Mouse (Mus musculus): Measurements from ENCODE around the gene Tmem251. TPM values are rescaled to one million over a fixed set of nuclear protein-coding genes. Genes with fewer than 3 reads are reported as not detected.
A peak's percentile ranks its signal among the peaks of the same experiment; 100 is the strongest.

Gene Tmem251
- polyA plus RNA-seq, 1 experiment from 2014 or later, result 11.8 TPM

- ATAC-seq, result no peak
- H3K9me3 ChIP-seq (ENCODE audit: control insufficient read depth, low read length), result no peaks in the 10 kb centered on the region
- H3K27me3 ChIP-seq (replicated peaks; ENCODE audit: control insufficient read depth, insufficient read depth, low read length), result no peaks in the 10 kb centered on the region
- no peak overlapping the region for H3K9ac ChIP-seq (ENCODE audit: low read depth, low read length)
- no peak overlapping the region for H3K27ac ChIP-seq (ENCODE audit: low read depth, low read length)
- no peak overlapping the region for H3K4me3 ChIP-seq (ENCODE audit: low read length)
- WGBS, result 90% methylated on average over 7 of the region's 7 CpGs
- H3K36me3 ChIP-seq (ENCODE audit: control insufficient read depth, insufficient read depth, low read length), result peaks cover 3% of the 10 kb centered on the region; the same call in 1 of the 2 replicates
- peaks cover 22% of the 10 kb centered on the region for H3K4me1 ChIP-seq (ENCODE audit: control insufficient read depth, insufficient read depth, low read depth, low read length)
- no peak overlapping the region; the same call in 1 of the 2 replicates for H3K4me2 ChIP-seq (ENCODE audit: low read length)
Measured at GRCm38 (mm10) chr12:102742056-102742455, 1.5 kb upstream of the Tmem251 start.

GRCm38 (mm10) chr12:102743036-102743588 is 450 bp upstream of the Tmem251 start:
- peak overlapping the region; percentile 93 for H3K27ac ChIP-seq (ENCODE audit: low read depth, low read length)

GRCm38 (mm10) chr12:102744839-102745238 is 1.3 kb downstream of the Tmem251 start:
- WGBS, result 59% methylated on average over 6 of the region's 6 CpGs
- ATAC-seq, result no peak
- no peaks in the 10 kb centered on the region for H3K9me3 ChIP-seq (ENCODE audit: control insufficient read depth, low read length)
- H3K4me3 ChIP-seq (ENCODE audit: low read length), result no peak overlapping the region
- H3K9ac ChIP-seq (ENCODE audit: low read depth, low read length), result no peak overlapping the region
- H3K4me1 ChIP-seq (ENCODE audit: control insufficient read depth, insufficient read depth, low read depth, low read length), result peaks cover 22% of the 10 kb centered on the region
- H3K36me3 ChIP-seq (ENCODE audit: control insufficient read depth, insufficient read depth, low read length), result peaks cover 3% of the 10 kb centered on the region
- H3K27me3 ChIP-seq (replicated peaks; ENCODE audit: control insufficient read depth, insufficient read depth, low read length), result no peaks in the 10 kb centered on the region
- H3K4me2 ChIP-seq (ENCODE audit: low read length), result peak overlapping the region; percentile 90; the same call in 1 of the 2 replicates
- no peak overlapping the region for H3K27ac ChIP-seq (ENCODE audit: low read depth, low read length)

More at GRCm38 (mm10) chr12:102743036-102743588, 450 bp upstream of the Tmem251 start:
- Histone ChIP-seq H3K36me3 (ENCODE audit: control insufficient read depth, insufficient read depth, low read length) (peaks cover 3% of the 10 kb centered on the region; the same call in 1 of the 2 replicates), H3K4me3 (ENCODE audit: low read length) (peak overlapping the region; percentile 80), H3K4me1 (ENCODE audit: control insufficient read depth, insufficient read depth, low read depth, low read length) (peaks cover 22% of the 10 kb centered on the region), H3K27me3 (replicated peaks; ENCODE audit: control insufficient read depth, insufficient read depth, low read length) (no peaks in the 10 kb centered on the region), H3K9ac (ENCODE audit: low read depth, low read length) (peak overlapping the region; percentile 88), H3K4me2 (ENCODE audit: low read length) (peak overlapping the region; percentile 90), H3K9me3 (ENCODE audit: control insufficient read depth, low read length) (no peaks in the 10 kb centered on the region)
- under 1% methylated on average over 33 of the region's 33 CpGs for WGBS
- ATAC-seq, result peak; percentile 82

- WGBS, result 90% methylated on average over 3 of the region's 3 CpGs
- H3K4me2 ChIP-seq (ENCODE audit: low read length), result no peak overlapping the region
- no peak overlapping the region for H3K4me3 ChIP-seq (ENCODE audit: low read length)
- H3K9ac ChIP-seq (ENCODE audit: low read depth, low read length), result no peak overlapping the region
- no peaks in the 10 kb centered on the region for H3K9me3 ChIP-seq (ENCODE audit: control insufficient read depth, low read length)
- no peak overlapping the region for H3K27ac ChIP-seq (ENCODE audit: low read depth, low read length)
- H3K36me3 ChIP-seq (ENCODE audit: control insufficient read depth, insufficient read depth, low read length), result peaks cover 3% of the 10 kb centered on the region
- ATAC-seq, result no peak
- no peaks in the 10 kb centered on the region for H3K27me3 ChIP-seq (replicated peaks; ENCODE audit: control insufficient read depth, insufficient read depth, low read length)
- peaks cover 10% of the 10 kb centered on the region for H3K4me1 ChIP-seq (ENCODE audit: control insufficient read depth, insufficient read depth, low read depth, low read length)
Measured at GRCm38 (mm10) chr12:102748256-102748655, 4.7 kb downstream of the Tmem251 start.

- Histone ChIP-seq H3K36me3 (ENCODE audit: control insufficient read depth, insufficient read depth, low read length) (no peaks in the 10 kb centered on the region), H3K9ac (ENCODE audit: low read depth, low read length) (no peak overlapping the region), H3K27ac (ENCODE audit: low read depth, low read length) (no peak overlapping the region), H3K4me3 (ENCODE audit: low read length) (peak overlapping the region; percentile 82), H3K9me3 (ENCODE audit: control insufficient read depth, low read length) (no peaks in the 10 kb centered on the region), H3K4me2 (ENCODE audit: low read length) (peak overlapping the region; percentile 86), H3K4me1 (ENCODE audit: control insufficient read depth, insufficient read depth, low read depth, low read length) (peaks cover 20% of the 10 kb centered on the region), H3K27me3 (replicated peaks; ENCODE audit: control insufficient read depth, insufficient read depth, low read length) (no peaks in the 10 kb centered on the region)
- 83% methylated on average over 7 of the region's 7 CpGs for WGBS
- ATAC-seq, result no peak
Measured at GRCm38 (mm10) chr12:102756304-102756703, 12.7 kb downstream of the Tmem251 start.

- WGBS, result 1% methylated on average over 46 of the region's 46 CpGs
- Histone ChIP-seq H3K4me1 (ENCODE audit: control insufficient read depth, insufficient read depth, low read depth, low read length) (peaks cover 20% of the 10 kb centered on the region), H3K27me3 (replicated peaks; ENCODE audit: control insufficient read depth, insufficient read depth, low read length) (no peaks in the 10 kb centered on the region), H3K9ac (ENCODE audit: low read depth, low read length) (peak overlapping the region; percentile 75), H3K27ac (ENCODE audit: low read depth, low read length) (peak overlapping the region; percentile 91), H3K4me3 (ENCODE audit: low read length) (peak overlapping the region; percentile 82), H3K9me3 (ENCODE audit: control insufficient read depth, low read length) (no peaks in the 10 kb centered on the region), H3K36me3 (ENCODE audit: control insufficient read depth, insufficient read depth, low read length) (no peaks in the 10 kb centered on the region), H3K4me2 (ENCODE audit: low read length) (peak overlapping the region; percentile 86)
- ATAC-seq, result peak; percentile 85
Measured at GRCm38 (mm10) chr12:102757055-102757688, 13.6 kb downstream of the Tmem251 start.

GRCm38 (mm10) chr12:102757689-102758402 is 14.3 kb downstream of the Tmem251 start, which contains the start of the genes Gm28051, Gon7 and Ubr7:
Gene Gm28051 (minus strand): TSS chr12:102757765.
Gene Gon7 (minus strand): TSS chr12:102757803.
Gene Ubr7 (plus strand): TSS chr12:102757967.
- Histone ChIP-seq H3K9me3 (ENCODE audit: control insufficient read depth, low read length) (no peaks in the 10 kb centered on the region), H3K9ac (ENCODE audit: low read depth, low read length) (peak within 1 kb of the TSS; percentile 84), H3K27ac (ENCODE audit: low read depth, low read length) (peak within 1 kb of the TSS; percentile 91), H3K4me2 (ENCODE audit: low read length) (peak within 1 kb of the TSS; percentile 93), H3K27me3 (replicated peaks; ENCODE audit: control insufficient read depth, insufficient read depth, low read length) (no peaks in the 10 kb centered on the region), H3K4me3 (ENCODE audit: low read length) (peak within 1 kb of the TSS; percentile 82), H3K4me1 (ENCODE audit: control insufficient read depth, insufficient read depth, low read depth, low read length) (peaks cover 20% of the 10 kb centered on the region), H3K36me3 (ENCODE audit: control insufficient read depth, insufficient read depth, low read length) (no peaks in the 10 kb centered on the region)
- under 1% methylated on average over 61 of the region's 73 CpGs for WGBS
- ATAC-seq, result peak; percentile 98

- H3K36me3 ChIP-seq (ENCODE audit: control insufficient read depth, insufficient read depth, low read length), result no peaks in the 10 kb centered on the region
- 0% methylated on average over 10 of the region's 10 CpGs for WGBS
- no peaks in the 10 kb centered on the region for H3K27me3 ChIP-seq (replicated peaks; ENCODE audit: control insufficient read depth, insufficient read depth, low read length)
- ATAC-seq, result no peak
- peak within 1 kb of the TSS; percentile 93 for H3K4me2 ChIP-seq (ENCODE audit: low read length)
- H3K9me3 ChIP-seq (ENCODE audit: control insufficient read depth, low read length), result no peaks in the 10 kb centered on the region
- H3K4me1 ChIP-seq (ENCODE audit: control insufficient read depth, insufficient read depth, low read depth, low read length), result peaks cover 20% of the 10 kb centered on the region
- peak within 1 kb of the TSS; percentile 84 for H3K9ac ChIP-seq (ENCODE audit: low read depth, low read length)
- H3K4me3 ChIP-seq (ENCODE audit: low read length), result peak within 1 kb of the TSS; percentile 82
- H3K27ac ChIP-seq (ENCODE audit: low read depth, low read length), result peak within 1 kb of the TSS; percentile 91
Measured at GRCm38 (mm10) chr12:102758403-102758756, 14.8 kb downstream of the Tmem251 start, which contains the start of gene Gm20604. Gene Gm20604 (minus strand): TSS chr12:102758672.

GRCm38 (mm10) chr12:102758936-102759335 is 15.4 kb downstream of the Tmem251 start:
- H3K9ac ChIP-seq (ENCODE audit: low read depth, low read length), result peak overlapping the region; percentile 84
- peaks cover 2% of the 10 kb centered on the region; the same call in 1 of the 2 replicates for H3K36me3 ChIP-seq (ENCODE audit: control insufficient read depth, insufficient read depth, low read length)
- no peak overlapping the region for H3K27ac ChIP-seq (ENCODE audit: low read depth, low read length)
- peak overlapping the region; percentile 93 for H3K4me2 ChIP-seq (ENCODE audit: low read length)
- no peak for ATAC-seq
- H3K4me1 ChIP-seq (ENCODE audit: control insufficient read depth, insufficient read depth, low read depth, low read length), result peaks cover 20% of the 10 kb centered on the region
- H3K9me3 ChIP-seq (ENCODE audit: control insufficient read depth, low read length), result no peaks in the 10 kb centered on the region
- WGBS, result 0% methylated on average over 5 of the region's 5 CpGs
- H3K4me3 ChIP-seq (ENCODE audit: low read length), result peak overlapping the region; percentile 82
- H3K27me3 ChIP-seq (replicated peaks; ENCODE audit: control insufficient read depth, insufficient read depth, low read length), result no peaks in the 10 kb centered on the region
